Mouse (Mus musculus) CD8-positive naive resting alpha-beta T cell, adult 2 months (primary cell): Measurements from ENCODE around the gene Cadps2.

Source experiments
- DNase-seq, 2 experiments: peaks; one replicate each; pipeline ENCODE4 v3.0.0; 2022; ENCODE audit warnings: low read depth in 2 of 2, low spot score in 2 of 2

Gene Cadps2

GRCm38 (mm10) chr6:23839009-23839811 is at the start of gene Cadps2:
Gene Cadps2, minus strand, starts transcription at chr6:23839421.
- DNase-seq = no peak

GRCm38 (mm10) chr6:23886418-23886817 is 47.2 kb upstream of the Cadps2 start:
- DNase-seq = no peak

GRCm38 (mm10) chr6:23876765-23877408 is 37.7 kb upstream of the Cadps2 start:
- DNase-seq = no peak

GRCm38 (mm10) chr6:23876363-23876762 is 37.1 kb upstream of the Cadps2 start:
- DNase-seq = no peak

- no peak for DNase-seq
Observed at GRCm38 (mm10) chr6:23873812-23874211, 34.6 kb upstream of the Cadps2 start.

- DNase-seq = no peak
Observed at GRCm38 (mm10) chr6:23873231-23873630, 34.0 kb upstream of the Cadps2 start.

- no peak for DNase-seq
Observed at GRCm38 (mm10) chr6:23869971-23870370, 30.8 kb upstream of the Cadps2 start.

GRCm38 (mm10) chr6:23866298-23866697 is 27.1 kb upstream of the Cadps2 start:
- DNase-seq = no peak

GRCm38 (mm10) chr6:23853464-23853863 is 14.2 kb upstream of the Cadps2 start:
- DNase-seq = no peak

GRCm38 (mm10) chr6:23840001-23840400 is 780 bp upstream of the Cadps2 start:
- DNase-seq = no peak

- no peak for DNase-seq
Observed at GRCm38 (mm10) chr6:23838401-23839008, 716 bp downstream of the Cadps2 start.

- DNase-seq = no peak
Observed at GRCm38 (mm10) chr6:23837631-23838030, 1.6 kb downstream of the Cadps2 start.

GRCm38 (mm10) chr6:23837127-23837526 is 2.1 kb downstream of the Cadps2 start:
- no peak for DNase-seq

- no peak for DNase-seq
Observed at GRCm38 (mm10) chr6:23836694-23837093, 2.5 kb downstream of the Cadps2 start.

- no peak for DNase-seq
Observed at GRCm38 (mm10) chr6:23835552-23835951, 3.7 kb downstream of the Cadps2 start.

GRCm38 (mm10) chr6:23830741-23831140 is 8.5 kb downstream of the Cadps2 start:
- no peak for DNase-seq

- DNase-seq = no peak
Observed at GRCm38 (mm10) chr6:23829338-23829737, 9.9 kb downstream of the Cadps2 start.

GRCm38 (mm10) chr6:23821819-23822218 is 17.4 kb downstream of the Cadps2 start:
- DNase-seq = no peak

GRCm38 (mm10) chr6:23810087-23810486 is 29.1 kb downstream of the Cadps2 start:
- no peak for DNase-seq

- DNase-seq = no peak
Observed at GRCm38 (mm10) chr6:23809344-23809743, 29.9 kb downstream of the Cadps2 start.

- DNase-seq = no peak
Observed at GRCm38 (mm10) chr6:23805333-23805732, 33.9 kb downstream of the Cadps2 start.

- DNase-seq = no peak
Observed at GRCm38 (mm10) chr6:23791822-23792221, 47.4 kb downstream of the Cadps2 start.
